Mouse (Mus musculus) embryonic facial prominence, embryonic 11.5 days (tissue): ENCODE data around the gene Jund. TPM values are rescaled to one million over a fixed set of nuclear protein-coding genes. Genes with fewer than 3 reads are reported as not detected.
A peak's percentile ranks its signal among the peaks of the same experiment; 100 is the strongest.

Experiments
- ATAC-seq: fragments of 200-750 bp; cut with Nextera tagmentation; replicated peaks from 2 replicates; pipeline ENCODE4 v1.8.0; 2017; ENCODE audit warnings: low read depth; ENCODE audit not compliant: insufficient number of reproducible peaks, low FRiP score, low TSS enrichment
- DNase-seq: peaks from one replicate; pipeline ENCODE4 v3.0.0-alpha.2; 2015; ENCODE audit warnings: low spot score
- H3K27ac ChIP-seq: fragments of 300-500 bp; sonication (generic); replicated peaks from 2 replicates; pipeline ENCODE4 v1.5.1; 2014; ENCODE audit warnings: mild to moderate bottlenecking, low read depth, low read length, control low read depth
- H3K27me3 ChIP-seq: fragments of 300-500 bp; sonication (generic); 2 replicates; pipeline ENCODE4 v1.6.1; 2014; ENCODE audit warnings: mild to moderate bottlenecking, low read length, moderate library complexity, mixed read lengths; ENCODE audit not compliant: control insufficient read depth, insufficient read depth
- H3K36me3 ChIP-seq: fragments of 300-500 bp; sonication (generic); replicated peaks from 2 replicates; pipeline ENCODE4 v1.6.1; 2014; ENCODE audit warnings: low read depth, mild to moderate bottlenecking, low read length, moderate library complexity, mixed read lengths; ENCODE audit not compliant: control insufficient read depth, insufficient read depth
- H3K4me1 ChIP-seq: fragments of 300-500 bp; sonication (generic); 2 replicates; pipeline ENCODE4 v1.6.1; 2014; ENCODE audit warnings: low read length, mixed read lengths; ENCODE audit not compliant: control insufficient read depth, insufficient read depth
- H3K4me2 ChIP-seq: fragments of 300-500 bp; sonication (generic); 2 replicates; pipeline ENCODE4 v1.6.1; 2014; ENCODE audit warnings: low read depth, mild to moderate bottlenecking, control low read depth, low read length, moderate library complexity
- H3K4me3 ChIP-seq: fragments of 300-500 bp; sonication (generic); 2 replicates; pipeline ENCODE4 v1.5.1; 2014; ENCODE audit warnings: low read depth, low read length, control low read depth
- H3K9ac ChIP-seq: fragments of 300-500 bp; sonication (generic); replicated peaks from 2 replicates; pipeline ENCODE4 v1.6.1; 2014; ENCODE audit warnings: mild to moderate bottlenecking, control low read depth, low read length
- H3K9me3 ChIP-seq: fragments of 300-500 bp; sonication (generic); replicated peaks from 2 replicates; pipeline ENCODE4 v1.6.1; 2016; ENCODE audit warnings: mild to moderate bottlenecking, low read length, inconsistent platforms, mixed read lengths; ENCODE audit not compliant: control insufficient read depth
- WGBS: fragments of 180-500 bp; shearing (Covaris S2); extraction: QIAGEN DNeasy Blood & Tissue Kit; methylation state at CpG from one replicate; pipeline ENCODE4 v1.1.7; 2014; 5-methylcytosine and 5-hydroxymethylcytosine counted together
- polyA plus RNA-seq: library from polyadenylated mRNA; unstranded; fragments of >200 nt; fragmentation: Nextera tagmentation; extraction: Ambion mirVana; gene quantifications from 2 replicates; pipeline ENCODE4 v1.2.1, GENCODE M21; 2014

Jund gene
- polyA plus RNA-seq, 1 experiment from 2014 or later = 104 TPM

GRCm38 (mm10) chr8:70671615-70672324, 27.0 kb upstream of the Jund start:
- DNase-seq (no peak), ATAC-seq (no peak)
- no peaks in the 10 kb centered on the region; the same call in 1 of the 2 replicates for H3K4me1 ChIP-seq
- H3K4me2 ChIP-seq = no peak overlapping the region
- no peaks in the 10 kb centered on the region for H3K9me3 ChIP-seq
- no peak overlapping the region for H3K27ac ChIP-seq
- H3K4me3 ChIP-seq = no peak overlapping the region
- WGBS = 61% methylated on average over 10 of the region's 10 CpGs
- H3K36me3 ChIP-seq = no peaks in the 10 kb centered on the region
- no peaks in the 10 kb centered on the region for H3K27me3 ChIP-seq
- no peak overlapping the region for H3K9ac ChIP-seq

- peak overlapping the region; percentile 32 for H3K27ac ChIP-seq
- no peak for DNase-seq
- no peaks in the 10 kb centered on the region; the same call in 1 of the 2 replicates for H3K4me1 ChIP-seq
- H3K4me2 ChIP-seq = peak overlapping the region; percentile 37
- H3K36me3 ChIP-seq = no peaks in the 10 kb centered on the region
- WGBS = 39% methylated on average over 19 of the region's 19 CpGs
- H3K4me3 ChIP-seq = peak overlapping the region; percentile 47
- no peaks in the 10 kb centered on the region for H3K27me3 ChIP-seq
- peak overlapping the region; percentile 65 for H3K9ac ChIP-seq
- peak; percentile 10; the same call in 1 of the 2 replicates for ATAC-seq
- no peaks in the 10 kb centered on the region for H3K9me3 ChIP-seq
Measured at GRCm38 (mm10) chr8:70672325-70673078, 26.2 kb upstream of the Jund start.

- DNase-seq (peak; percentile 100), ATAC-seq (peak; percentile 94)
- Histone ChIP-seq H3K27ac (peak within 1 kb of the TSS; percentile 49), H3K4me2 (peak within 1 kb of the TSS; percentile 79), H3K4me3 (peak within 1 kb of the TSS; percentile 47), H3K4me1 (no peaks in the 10 kb centered on the region; the same call in 1 of the 2 replicates), H3K36me3 (no peaks in the 10 kb centered on the region), H3K9me3 (no peaks in the 10 kb centered on the region), H3K9ac (peak within 1 kb of the TSS; percentile 65), H3K27me3 (no peaks in the 10 kb centered on the region)
- WGBS = 0% methylated on average over 60 of the region's 60 CpGs
Measured at GRCm38 (mm10) chr8:70673079-70673856, 25.5 kb upstream of the Jund start, which contains the start of gene Lsm4. Lsm4 (plus strand) TSS chr8:70673248.

- no peaks in the 10 kb centered on the region for H3K27me3 ChIP-seq
- H3K4me1 ChIP-seq = no peaks in the 10 kb centered on the region; the same call in 1 of the 2 replicates
- no peaks in the 10 kb centered on the region for H3K9me3 ChIP-seq
- H3K36me3 ChIP-seq = no peaks in the 10 kb centered on the region
- peak overlapping the region; percentile 47 for H3K4me3 ChIP-seq
- peak overlapping the region; percentile 79 for H3K4me2 ChIP-seq
- DNase-seq (no peak), ATAC-seq (0 out of 2 replicates have a peak, but pooled peaks have one; percentile 8)
- H3K27ac ChIP-seq = peak overlapping the region; percentile 49
- WGBS = 87% methylated on average over 3 of the region's 3 CpGs
- H3K9ac ChIP-seq = peak overlapping the region; percentile 62
Measured at GRCm38 (mm10) chr8:70674109-70674508, 24.6 kb upstream of the Jund start.

- Histone ChIP-seq H3K9ac (peak overlapping the region; percentile 62), H3K4me3 (no peak overlapping the region), H3K27ac (no peak overlapping the region)
Measured at GRCm38 (mm10) chr8:70674716-70675115, 24.0 kb upstream of the Jund start.

GRCm38 (mm10) chr8:70675336-70675735, 23.4 kb upstream of the Jund start:
- Histone ChIP-seq H3K4me2 (no peak overlapping the region), H3K36me3 (no peaks in the 10 kb centered on the region), H3K27ac (no peak overlapping the region), H3K4me3 (no peak overlapping the region), H3K9me3 (no peaks in the 10 kb centered on the region), H3K27me3 (no peaks in the 10 kb centered on the region), H3K9ac (no peak overlapping the region), H3K4me1 (no peaks in the 10 kb centered on the region; the same call in 1 of the 2 replicates)
- ATAC-seq (no peak), DNase-seq (no peak)
- WGBS = 89% methylated on average over 1 of the region's 1 CpGs

More at GRCm38 (mm10) chr8:70674716-70675115, 24.0 kb upstream of the Jund start:
- no peaks in the 10 kb centered on the region for H3K36me3 ChIP-seq
- H3K4me1 ChIP-seq = no peaks in the 10 kb centered on the region; the same call in 1 of the 2 replicates
- H3K9me3 ChIP-seq = no peaks in the 10 kb centered on the region
- no peaks in the 10 kb centered on the region for H3K27me3 ChIP-seq
- ATAC-seq (no peak), DNase-seq (no peak)
- 73% methylated on average over 4 of the region's 4 CpGs for WGBS
- peak overlapping the region; percentile 7 for H3K4me2 ChIP-seq

- H3K27me3 ChIP-seq = no peaks in the 10 kb centered on the region
- ATAC-seq (no peak), DNase-seq (no peak)
- H3K4me2 ChIP-seq = no peak overlapping the region
- H3K4me1 ChIP-seq = peaks cover 4% of the 10 kb centered on the region
- no peaks in the 10 kb centered on the region for H3K36me3 ChIP-seq
- no peaks in the 10 kb centered on the region for H3K9me3 ChIP-seq
- no peak overlapping the region for H3K4me3 ChIP-seq
- H3K27ac ChIP-seq = no peak overlapping the region
- WGBS = 90% methylated on average over 15 of the region's 15 CpGs
- no peak overlapping the region for H3K9ac ChIP-seq
Measured at GRCm38 (mm10) chr8:70677451-70678080, 21.2 kb upstream of the Jund start.
